Mouse (Mus musculus): Measurements from ENCODE around the gene Kmt2a. TPM values are rescaled to one million over a fixed set of nuclear protein-coding genes. Genes with fewer than 3 reads are reported as not detected.

Kmt2a gene
- total and polyA plus RNA-seq, 3 experiments: 6.3 to 143 (median 10.0) TPM

DNA sequence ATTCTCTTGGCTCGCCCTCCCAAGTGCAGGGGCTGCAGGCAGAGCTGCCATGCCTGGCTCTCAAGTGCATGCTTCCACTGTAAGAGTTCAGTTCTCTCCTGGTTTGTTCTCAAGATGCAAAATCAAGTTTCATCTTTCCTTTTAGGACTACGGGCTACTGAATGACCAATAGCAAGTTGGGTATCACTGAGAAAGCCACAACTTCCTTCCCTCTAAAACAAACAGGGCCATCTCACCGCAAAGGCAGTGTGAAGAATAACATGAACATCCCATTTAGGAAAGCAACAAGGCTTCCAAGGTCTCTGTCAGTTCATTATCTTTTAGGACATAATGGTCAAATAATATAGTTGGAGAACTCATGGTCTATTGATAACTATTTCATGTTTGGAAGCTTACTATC, 13.4 kb downstream of the Kmt2a start:
- Histone ChIP-seq H3K9me3 (replicated peaks) (no peaks in the 10 kb centered on the region), H3K36me3 (replicated peaks) (peaks cover 86% of the 10 kb centered on the region)

DNA sequence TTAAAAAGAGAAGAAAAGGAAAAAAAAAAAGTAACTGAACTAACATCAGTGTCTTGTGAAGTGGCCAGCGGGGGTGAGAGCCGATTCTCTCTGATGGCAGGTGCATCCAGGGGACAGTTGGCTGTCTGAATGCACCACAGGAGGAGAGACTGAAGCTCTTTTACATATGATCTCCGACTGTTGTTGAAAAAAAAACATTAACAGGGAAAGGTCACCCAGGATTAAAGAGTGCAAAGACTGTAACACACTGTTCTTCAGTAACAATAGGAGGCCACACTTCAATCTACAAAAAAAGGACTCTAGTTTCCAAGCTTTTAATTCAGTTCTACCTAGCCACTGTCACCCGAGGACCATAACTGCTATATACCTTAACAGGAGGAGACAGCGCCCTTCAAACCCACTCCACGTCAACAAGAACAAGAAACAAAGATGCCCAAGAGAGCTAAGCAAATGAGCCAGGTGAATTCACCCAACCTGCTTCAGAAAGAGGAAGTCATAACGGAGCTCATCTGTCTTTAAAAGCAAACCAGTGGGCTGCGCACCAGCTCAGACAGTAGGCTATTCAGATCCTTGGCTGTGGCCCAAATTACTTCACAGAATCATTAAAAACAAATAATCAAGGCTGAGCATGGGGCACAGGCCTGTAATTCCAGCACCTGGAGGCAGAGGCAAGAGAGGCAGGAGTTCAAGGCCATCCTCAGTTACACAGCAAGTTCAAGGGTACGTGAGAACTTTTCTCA, 14.4 kb downstream of the Kmt2a start:
- DNase-seq (ENCODE audit: low spot score) (peak; percentile 16), ATAC-seq (ENCODE audit: extremely low read depth, insufficient number of reproducible peaks, low FRiP score, poor library complexity, severe bottlenecking) (no peak)
- Histone ChIP-seq H3K9me3 (replicated peaks) (0 out of 2 replicates have a peak, but pooled peaks cover 2% of the 10 kb centered on the region), H3K4me1 (ENCODE audit: insufficient read depth, low read depth, low read length) (peaks cover 9% of the 10 kb centered on the region), H3K36me3 (replicated peaks) (peaks cover 89% of the 10 kb centered on the region), H3K27me3 (ENCODE audit: insufficient read depth, low read length) (no peaks in the 10 kb centered on the region), H3K4me3 (ENCODE audit: low read depth, low read length) (no peak overlapping the region)
- no peak for TF ChIP-seq GATA2 (IDR thresholded peaks at IDR 0.05; ENCODE audit: borderline replicate concordance, low read depth, low read length)
- no peak for TF ChIP-seq TAL1 (conservative IDR thresholded peaks at IDR 0.05; ENCODE audit: low read depth, low read length)
- TF ChIP-seq GATA1 (IDR thresholded peaks at IDR 0.05; ENCODE audit: borderline replicate concordance, low read length): no peak
- TF ChIP-seq CTCF (IDR thresholded peaks at IDR 0.05; ENCODE audit: low read depth, low read length): no peak

More for the DNA sequence above, 13.4 kb downstream of the Kmt2a start:
- Histone ChIP-seq H3K27me3 (ENCODE audit: insufficient read depth, low read length) (no peaks in the 10 kb centered on the region), H3K4me3 (ENCODE audit: low read depth, low read length) (no peak overlapping the region), H3K4me1 (ENCODE audit: insufficient read depth, low read depth, low read length) (peaks cover 9% of the 10 kb centered on the region)
- no peak for TF ChIP-seq POLR2AphosphoS5 (IDR thresholded peaks at IDR 0.05; ENCODE audit: insufficient replicate concordance, low read depth, low read length)
- TF ChIP-seq GATA1 (IDR thresholded peaks at IDR 0.05; ENCODE audit: borderline replicate concordance, low read length): no peak
- TF ChIP-seq TAL1 (conservative IDR thresholded peaks at IDR 0.05; ENCODE audit: low read depth, low read length): no peak
- TF ChIP-seq GATA2 (IDR thresholded peaks at IDR 0.05; ENCODE audit: borderline replicate concordance, low read depth, low read length): no peak
- no peak for TF ChIP-seq CTCF (IDR thresholded peaks at IDR 0.05; ENCODE audit: low read depth, low read length)
- ATAC-seq (ENCODE audit: extremely low read depth, insufficient number of reproducible peaks, low FRiP score, poor library complexity, severe bottlenecking) (no peak), DNase-seq (ENCODE audit: low spot score) (no peak)

DNA sequence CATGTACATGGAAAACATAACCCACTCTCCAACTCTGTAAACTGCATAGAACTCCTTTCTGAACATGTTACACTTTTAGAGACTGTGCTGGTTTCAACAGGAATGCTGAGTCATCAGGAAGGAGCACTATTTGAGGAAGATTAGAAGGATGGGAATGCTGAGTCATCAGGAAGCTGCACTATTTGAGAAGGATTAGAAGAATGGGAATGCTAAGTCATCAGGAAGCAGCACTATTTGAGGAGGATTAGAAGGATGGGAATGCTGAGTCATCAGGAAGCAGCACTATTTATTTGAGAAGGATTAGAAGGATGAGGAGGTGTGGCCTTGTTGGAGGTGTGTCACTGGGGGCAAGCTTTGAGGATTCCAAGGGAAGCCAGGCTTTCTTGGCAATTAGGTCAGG, 20.0 kb downstream of the Kmt2a start:
- TF ChIP-seq GATA1 (IDR thresholded peaks at IDR 0.05; ENCODE audit: borderline replicate concordance, low read length): no peak
- no peak for TF ChIP-seq POLR2AphosphoS5 (IDR thresholded peaks at IDR 0.05; ENCODE audit: insufficient replicate concordance, low read depth, low read length)
- no peak for TF ChIP-seq CTCF (IDR thresholded peaks at IDR 0.05; ENCODE audit: low read depth, low read length)
- TF ChIP-seq GATA2 (IDR thresholded peaks at IDR 0.05; ENCODE audit: borderline replicate concordance, low read depth, low read length): no peak
- no peak for TF ChIP-seq TAL1 (conservative IDR thresholded peaks at IDR 0.05; ENCODE audit: low read depth, low read length)
- peaks cover 4% of the 10 kb centered on the region; the same call in 1 of the 2 replicates for H3K9me3 ChIP-seq (replicated peaks)
- H3K4me1 ChIP-seq (ENCODE audit: insufficient read depth, low read depth, low read length): peaks cover 5% of the 10 kb centered on the region; the same call in 1 of the 2 replicates
- DNase-seq (ENCODE audit: low spot score) (no peak), ATAC-seq (ENCODE audit: extremely low read depth, insufficient number of reproducible peaks, low FRiP score, poor library complexity, severe bottlenecking) (no peak)
- peaks cover 90% of the 10 kb centered on the region for H3K36me3 ChIP-seq (replicated peaks)
- no peaks in the 10 kb centered on the region for H3K27me3 ChIP-seq (ENCODE audit: insufficient read depth, low read length)
- H3K4me3 ChIP-seq (ENCODE audit: low read depth, low read length): no peak overlapping the region

DNA sequence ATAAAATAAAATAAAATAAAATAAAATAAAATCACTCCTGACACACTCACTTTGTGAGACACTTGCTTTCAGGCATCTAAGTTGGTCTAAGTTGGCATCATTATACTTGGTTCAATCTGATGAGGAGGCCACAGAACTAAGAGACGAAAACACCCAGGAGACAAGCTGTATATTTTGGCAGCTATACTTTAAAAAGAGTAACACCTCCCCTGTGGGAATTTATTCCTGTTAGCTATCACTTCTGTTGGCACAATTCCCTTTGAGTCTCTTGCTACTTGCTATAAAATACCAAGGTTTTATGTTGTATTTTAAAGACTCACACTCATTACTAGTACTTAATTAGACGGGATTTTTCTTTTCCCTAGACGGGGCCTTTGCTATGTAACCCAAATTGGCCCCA, 22.4 kb downstream of the Kmt2a start:
- no peaks in the 10 kb centered on the region for H3K27me3 ChIP-seq (ENCODE audit: insufficient read depth, low read length)
- TF ChIP-seq GATA2 (IDR thresholded peaks at IDR 0.05; ENCODE audit: borderline replicate concordance, low read depth, low read length) (no peak), CTCF (IDR thresholded peaks at IDR 0.05; ENCODE audit: low read depth, low read length) (no peak), GATA1 (IDR thresholded peaks at IDR 0.05; ENCODE audit: borderline replicate concordance, low read length) (no peak), POLR2AphosphoS5 (IDR thresholded peaks at IDR 0.05; ENCODE audit: insufficient replicate concordance, low read depth, low read length) (no peak), TAL1 (conservative IDR thresholded peaks at IDR 0.05; ENCODE audit: low read depth, low read length) (no peak)
- H3K36me3 ChIP-seq (replicated peaks): peaks cover 77% of the 10 kb centered on the region
- no peak overlapping the region for H3K4me3 ChIP-seq (ENCODE audit: low read depth, low read length)
- no peak for DNase-seq (ENCODE audit: low spot score)
- peaks cover 4% of the 10 kb centered on the region; the same call in 1 of the 2 replicates for H3K9me3 ChIP-seq (replicated peaks)
- no peak for ATAC-seq (ENCODE audit: extremely low read depth, insufficient number of reproducible peaks, low FRiP score, poor library complexity, severe bottlenecking)
- H3K4me1 ChIP-seq (ENCODE audit: insufficient read depth, low read depth, low read length): peaks cover 5% of the 10 kb centered on the region; the same call in 1 of the 2 replicates

DNA sequence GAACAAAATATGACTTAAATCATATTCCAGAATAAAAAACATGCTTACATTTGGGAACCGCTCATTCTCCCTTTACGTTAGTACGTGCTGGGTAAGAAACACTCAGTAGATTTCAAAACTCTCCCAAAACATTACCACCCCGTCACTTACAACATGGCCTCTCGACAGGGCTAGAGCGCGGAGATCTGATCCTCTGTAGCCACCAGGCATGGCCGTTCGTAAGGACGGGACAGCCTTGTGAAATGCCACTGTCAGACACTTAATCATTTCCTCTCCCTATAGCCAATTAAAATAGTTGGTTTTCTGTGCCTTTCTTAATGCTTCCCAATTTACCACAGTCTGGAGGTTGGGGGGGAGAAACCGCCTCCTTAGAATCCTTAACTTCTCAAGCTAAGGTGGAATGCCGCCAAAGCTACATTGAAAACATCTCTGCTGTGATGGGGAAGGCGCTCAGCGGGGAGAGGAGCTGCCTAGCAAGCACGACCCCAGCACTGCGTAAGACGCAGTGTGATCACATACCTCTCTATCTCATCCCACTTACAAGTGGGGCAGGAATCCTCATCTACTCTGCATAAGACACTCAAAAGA, 23.6 kb downstream of the Kmt2a start:
- peaks cover 74% of the 10 kb centered on the region for H3K36me3 ChIP-seq (replicated peaks)
- H3K9me3 ChIP-seq (replicated peaks): peaks cover 4% of the 10 kb centered on the region; the same call in 1 of the 2 replicates
- no peak for ATAC-seq (ENCODE audit: extremely low read depth, insufficient number of reproducible peaks, low FRiP score, poor library complexity, severe bottlenecking)
- TF ChIP-seq TAL1 (conservative IDR thresholded peaks at IDR 0.05; ENCODE audit: low read depth, low read length) (no peak), POLR2AphosphoS5 (IDR thresholded peaks at IDR 0.05; ENCODE audit: insufficient replicate concordance, low read depth, low read length) (no peak), CTCF (IDR thresholded peaks at IDR 0.05; ENCODE audit: low read depth, low read length) (no peak), GATA1 (IDR thresholded peaks at IDR 0.05; ENCODE audit: borderline replicate concordance, low read length) (no peak), GATA2 (IDR thresholded peaks at IDR 0.05; ENCODE audit: borderline replicate concordance, low read depth, low read length) (no peak)
- no peak for DNase-seq (ENCODE audit: low spot score)
- H3K4me3 ChIP-seq (ENCODE audit: low read depth, low read length): no peak overlapping the region
- no peaks in the 10 kb centered on the region for H3K27me3 ChIP-seq (ENCODE audit: insufficient read depth, low read length)
- peaks cover 5% of the 10 kb centered on the region; the same call in 1 of the 2 replicates for H3K4me1 ChIP-seq (ENCODE audit: insufficient read depth, low read depth, low read length)

DNA sequence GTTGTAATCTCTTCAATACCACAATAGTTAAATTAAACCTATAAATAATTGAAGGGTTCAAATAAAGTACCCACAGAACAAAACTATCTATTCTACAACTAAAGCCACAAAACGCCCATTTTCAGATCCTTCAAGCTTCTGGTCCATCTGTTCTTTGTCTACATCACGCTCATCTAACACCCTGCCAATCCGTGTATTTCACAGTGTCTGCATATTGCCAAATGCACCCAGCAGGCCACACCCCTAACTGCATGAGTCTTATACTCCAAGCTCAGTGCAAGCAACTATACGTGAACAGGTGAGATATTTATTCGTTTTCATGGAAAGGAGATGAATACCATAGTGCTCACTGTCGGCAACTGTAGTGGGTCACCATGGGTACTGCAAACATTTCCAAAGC, 25.9 kb downstream of the Kmt2a start:
- ATAC-seq (ENCODE audit: extremely low read depth, insufficient number of reproducible peaks, low FRiP score, poor library complexity, severe bottlenecking) (no peak), DNase-seq (ENCODE audit: low spot score) (no peak)
- peaks cover 69% of the 10 kb centered on the region for H3K36me3 ChIP-seq (replicated peaks)
- H3K27me3 ChIP-seq (ENCODE audit: insufficient read depth, low read length): no peaks in the 10 kb centered on the region
- no peaks in the 10 kb centered on the region for H3K9me3 ChIP-seq (replicated peaks)
- TF ChIP-seq TAL1 (conservative IDR thresholded peaks at IDR 0.05; ENCODE audit: low read depth, low read length): no peak
- H3K4me3 ChIP-seq (ENCODE audit: low read depth, low read length): no peak overlapping the region
- no peaks in the 10 kb centered on the region; the same call in 1 of the 2 replicates for H3K4me1 ChIP-seq (ENCODE audit: insufficient read depth, low read depth, low read length)

Data from G1E (cell line).